Mouse (Mus musculus): ENCODE results near the gene Spem2.
"Not testable (repeated sequence)": the region's sequence is repeated elsewhere in the genome, so short reads cannot be mapped to it uniquely, and the experiment has no call there.

The Spem2 gene

DNA sequence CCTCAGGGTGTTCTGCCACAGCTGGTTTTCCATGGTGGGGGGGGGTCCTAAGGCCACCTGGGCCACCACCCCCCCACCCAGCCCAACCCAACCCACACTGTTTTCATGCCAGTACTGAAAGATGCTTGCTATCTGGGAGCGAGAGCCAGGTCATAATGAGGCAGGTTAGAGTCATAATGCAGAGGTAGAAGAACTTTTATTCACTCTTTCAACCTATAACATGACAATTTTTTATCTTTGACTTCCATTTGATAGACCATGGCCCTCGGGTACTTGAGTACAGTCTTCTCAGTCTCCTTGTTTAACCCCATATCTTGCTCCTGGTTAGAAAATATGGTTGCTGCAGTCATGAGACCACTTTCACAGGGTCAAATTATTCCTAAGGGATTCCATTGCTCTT is at the start of gene Spem2:
TSS of gene Spem2 (minus strand) at position 101 of the 400 bp plus-strand sequence.
- no peak for DNase-seq (ENCODE audit: low read depth)

DNA sequence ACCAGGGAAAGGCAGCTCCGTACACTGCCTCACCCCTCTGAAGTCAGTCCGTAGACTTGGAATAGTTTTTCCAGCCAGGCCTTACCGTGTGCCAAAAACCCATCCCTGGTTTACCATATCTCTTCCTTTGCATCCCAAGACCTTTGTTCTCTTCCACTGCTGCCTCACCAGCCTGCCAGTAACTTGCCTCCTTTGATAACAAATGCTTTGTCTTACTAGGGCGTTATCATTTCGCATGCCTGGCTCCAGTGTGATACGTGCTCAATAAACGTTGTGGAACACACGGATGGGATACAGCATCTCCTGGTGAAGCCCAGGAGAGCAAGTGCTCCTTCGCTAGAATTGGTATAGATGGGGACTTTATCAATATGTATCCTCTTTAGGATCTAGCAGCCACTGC is 49.1 kb upstream of the Spem2 start:
- no peak for DNase-seq (ENCODE audit: low read depth)

DNA sequence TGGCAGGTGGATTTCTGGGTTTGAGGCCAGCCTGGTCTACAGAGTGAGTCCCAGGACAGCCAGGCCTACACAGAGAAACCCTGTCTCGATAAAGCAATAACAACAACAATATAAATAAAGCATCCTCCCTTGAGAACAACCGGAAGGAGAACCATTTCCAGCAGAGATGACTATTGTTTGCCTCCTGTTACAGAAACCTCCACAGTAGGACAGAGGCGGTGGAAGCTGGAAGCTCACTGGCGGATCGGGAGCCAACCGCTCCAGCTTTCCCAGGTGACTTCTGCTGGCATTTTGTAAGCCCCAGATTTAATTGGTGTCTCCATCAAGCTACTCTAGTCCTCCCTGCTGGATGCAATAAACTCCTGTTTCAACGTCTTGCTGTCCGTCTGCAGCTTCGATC is 47.3 kb upstream of the Spem2 start:
- DNase-seq (ENCODE audit: low read depth), result no peak

DNA sequence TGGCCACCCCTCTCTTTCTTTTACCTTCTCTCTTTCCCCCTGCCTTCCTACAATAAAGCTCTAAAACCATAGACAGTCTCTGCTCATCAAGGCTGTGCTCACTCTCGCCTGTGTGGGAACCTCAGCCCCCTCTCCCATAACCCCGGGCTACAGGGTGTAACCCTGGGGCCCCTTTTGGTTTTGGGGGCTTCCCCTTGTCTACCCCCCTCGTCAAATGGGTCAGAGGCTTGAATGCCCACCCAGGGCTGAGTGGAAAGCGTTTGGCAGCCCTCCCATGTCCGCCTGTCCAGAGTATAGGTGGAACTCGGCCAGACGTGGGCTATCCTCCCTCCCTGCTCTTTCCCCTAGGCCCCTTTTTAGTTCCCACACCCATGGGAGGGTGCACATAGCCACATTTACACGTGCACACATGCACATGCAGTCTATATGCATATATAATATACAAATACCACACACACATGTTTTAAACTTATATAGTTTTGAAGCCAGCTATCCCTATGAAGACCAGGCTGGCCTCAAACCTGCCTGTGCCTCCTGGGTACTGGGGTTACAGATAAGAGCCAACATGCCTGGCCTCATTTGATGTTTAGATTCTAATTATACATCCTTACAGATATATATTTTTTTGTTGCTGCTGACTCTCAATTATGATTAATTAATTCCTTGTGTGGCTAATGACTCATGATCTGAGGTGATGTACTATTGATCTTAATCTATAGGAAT is 46.0 kb upstream of the Spem2 start:
- DNase-seq (ENCODE audit: low read depth), result no peak

DNA sequence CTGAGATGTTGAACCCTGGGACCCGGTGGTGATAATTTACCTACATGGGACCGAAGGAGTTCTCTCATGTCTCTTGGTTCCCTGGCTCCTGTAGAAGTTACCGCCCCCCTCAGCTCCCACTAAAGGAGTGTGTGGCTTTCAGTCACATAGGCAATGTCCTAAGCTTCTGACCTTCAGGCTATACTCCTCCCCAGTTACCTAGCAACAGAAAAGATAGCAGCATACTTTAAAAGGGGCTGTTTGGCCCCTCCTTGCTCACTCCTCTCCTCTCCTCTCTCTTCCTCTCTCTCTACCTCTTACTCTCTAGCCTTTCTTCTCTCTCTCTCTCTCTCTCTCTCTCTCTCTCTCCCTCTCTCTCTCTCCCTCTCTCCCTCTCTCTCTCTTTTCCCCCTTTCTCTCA is 45.5 kb upstream of the Spem2 start:
- not testable (repeated sequence) for DNase-seq (ENCODE audit: low read depth)

DNA sequence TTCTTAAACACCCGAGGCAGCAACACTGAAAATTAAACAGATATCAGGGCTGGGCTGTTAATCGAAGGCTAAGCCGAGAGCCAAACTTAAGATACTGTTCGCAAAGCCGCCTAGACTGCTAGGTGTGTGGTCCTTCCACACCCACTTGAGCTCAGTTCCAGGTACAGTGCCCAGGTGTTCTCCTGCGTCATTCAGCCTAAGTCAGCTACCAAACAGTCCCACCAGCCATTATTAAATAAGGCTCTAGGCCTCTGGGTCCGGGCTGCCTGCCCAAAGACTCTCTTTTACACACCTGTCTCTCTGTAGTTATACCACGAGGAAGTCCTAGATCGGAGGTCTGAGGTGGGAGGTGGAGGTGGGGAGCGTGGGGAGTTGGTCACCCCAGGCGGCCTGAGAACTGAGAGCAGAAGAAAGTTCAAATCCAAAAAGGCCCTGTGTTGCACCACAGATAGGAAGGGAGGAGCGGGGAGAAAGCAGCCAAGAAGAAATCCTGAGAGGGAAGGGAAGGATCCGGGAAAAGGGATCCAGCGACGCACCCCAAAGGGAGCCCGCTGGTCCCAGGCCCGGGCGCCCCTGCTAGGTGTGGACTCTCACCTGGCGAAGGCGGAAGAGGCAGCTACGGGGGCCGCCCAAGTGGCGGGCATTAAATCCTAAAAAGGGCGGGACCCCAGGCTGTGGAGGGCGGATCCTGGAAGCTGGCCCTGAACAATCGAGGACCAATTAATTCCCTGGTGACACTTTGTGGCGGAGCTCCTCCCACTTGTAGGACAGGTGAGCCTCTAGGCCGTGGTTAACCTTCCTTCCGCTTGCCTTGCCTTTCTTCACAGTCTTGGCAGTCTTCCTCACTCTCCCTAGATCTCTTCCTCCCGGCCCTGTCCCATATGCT is 40.1 kb upstream of the Spem2 start, which contains the start of gene Tnk1:
TSS of gene Tnk1 (minus strand) at position 618 of the 886 bp plus-strand sequence.
- no peak for DNase-seq (ENCODE audit: low read depth)

DNA sequence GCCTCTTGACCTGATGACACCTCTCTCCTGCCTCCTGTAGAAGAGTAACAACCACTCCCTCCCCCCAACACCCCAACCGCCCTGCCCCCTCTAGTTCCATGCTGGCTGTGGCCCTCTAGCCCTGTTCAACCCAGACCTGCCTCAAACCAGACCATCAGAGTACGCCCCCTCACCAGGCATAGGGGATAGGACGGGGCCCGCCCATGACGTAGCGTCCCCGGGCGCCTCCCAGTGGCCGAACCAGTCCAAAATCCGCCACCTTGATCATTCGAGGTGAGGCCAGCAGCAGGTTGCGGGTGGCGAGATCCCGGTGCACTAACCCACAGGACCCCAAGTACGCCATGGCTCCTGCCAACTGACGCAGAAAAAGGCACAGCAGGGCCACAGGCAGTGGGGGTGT is 37.1 kb upstream of the Spem2 start:
- DNase-seq (ENCODE audit: low read depth), result peak; percentile 54

DNA sequence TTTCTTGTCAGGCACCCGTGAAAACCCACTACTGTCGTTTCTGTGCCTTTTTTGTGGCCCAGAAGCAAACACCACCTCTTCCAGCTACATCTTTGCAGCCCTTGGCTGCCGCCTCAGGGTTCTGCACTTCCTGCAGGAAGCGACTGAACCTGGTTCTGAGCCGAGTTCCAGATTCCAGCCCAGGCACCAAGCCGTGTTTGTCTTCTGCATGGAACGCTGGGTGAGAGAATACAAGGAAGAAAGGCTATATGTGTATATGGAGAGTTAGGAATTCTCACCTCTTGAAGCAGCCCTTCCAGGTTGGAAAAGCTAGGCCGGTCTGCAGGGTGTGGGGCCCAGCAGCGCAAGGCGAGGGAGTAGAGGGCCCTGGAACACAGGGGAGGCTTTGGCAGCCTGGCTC is 36.4 kb upstream of the Spem2 start:
- peak; percentile 42 for DNase-seq (ENCODE audit: low read depth)

DNA sequence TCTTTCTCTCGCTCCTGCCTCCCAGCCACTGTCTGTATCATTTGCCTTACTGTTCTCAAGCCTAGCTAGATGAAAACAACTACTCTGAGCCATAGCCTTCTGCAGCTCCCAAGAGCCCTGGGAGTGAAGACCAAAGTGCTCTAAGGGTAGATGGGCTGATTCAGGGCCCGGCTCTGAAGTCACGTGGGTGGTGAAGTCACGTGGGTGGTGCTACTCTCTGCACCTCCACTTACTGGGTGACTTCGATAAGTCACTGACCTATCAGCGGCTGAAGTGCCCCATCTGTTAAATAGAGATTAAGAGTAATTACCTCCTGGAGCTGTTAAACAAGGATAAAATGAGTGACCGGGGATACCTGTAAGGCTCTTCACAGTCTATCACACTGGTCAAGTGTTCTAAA is 35.7 kb upstream of the Spem2 start:
- DNase-seq (ENCODE audit: low read depth), result peak; percentile 43

DNA sequence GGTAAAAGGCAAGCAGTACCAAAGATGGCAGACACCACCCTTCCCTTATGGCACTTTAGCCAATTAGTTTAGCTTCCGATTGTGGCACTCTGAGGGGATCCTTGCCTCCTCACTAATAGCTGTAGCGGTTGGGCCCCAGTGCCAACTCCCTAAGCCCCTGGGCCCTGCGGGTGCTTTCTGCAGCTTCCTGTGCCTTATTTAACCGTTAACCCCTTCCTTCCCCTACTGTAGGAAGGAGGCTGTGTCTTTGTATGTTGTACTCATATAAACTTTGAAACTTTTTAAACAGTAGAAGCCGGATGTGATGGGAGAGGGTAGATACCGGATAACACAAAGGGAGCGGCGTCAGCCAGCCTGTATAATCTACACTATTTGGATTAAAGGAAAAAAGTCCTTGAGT is 32.5 kb upstream of the Spem2 start:
- DNase-seq (ENCODE audit: low read depth), result peak; percentile 51

DNA sequence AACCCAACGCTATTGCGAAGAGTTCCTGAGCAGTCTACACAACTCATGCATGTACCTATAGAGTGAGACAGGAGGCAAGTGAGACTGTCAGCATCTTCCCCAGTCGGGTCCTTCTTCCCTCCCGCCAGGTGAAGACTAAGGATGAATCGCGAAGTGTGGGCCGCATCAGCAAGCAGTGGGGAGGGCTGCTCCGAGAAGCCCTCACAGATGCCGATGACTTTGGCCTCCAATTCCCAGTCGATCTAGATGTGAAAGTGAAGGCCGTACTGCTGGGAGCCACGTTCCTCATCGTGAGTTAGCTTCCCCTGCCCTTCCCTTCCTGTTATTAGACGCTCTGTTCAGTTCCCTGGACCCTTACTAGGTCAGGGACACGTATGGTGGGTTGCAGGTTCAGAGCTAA is 31.6 kb upstream of the Spem2 start:
- DNase-seq (ENCODE audit: low read depth), result no peak

DNA sequence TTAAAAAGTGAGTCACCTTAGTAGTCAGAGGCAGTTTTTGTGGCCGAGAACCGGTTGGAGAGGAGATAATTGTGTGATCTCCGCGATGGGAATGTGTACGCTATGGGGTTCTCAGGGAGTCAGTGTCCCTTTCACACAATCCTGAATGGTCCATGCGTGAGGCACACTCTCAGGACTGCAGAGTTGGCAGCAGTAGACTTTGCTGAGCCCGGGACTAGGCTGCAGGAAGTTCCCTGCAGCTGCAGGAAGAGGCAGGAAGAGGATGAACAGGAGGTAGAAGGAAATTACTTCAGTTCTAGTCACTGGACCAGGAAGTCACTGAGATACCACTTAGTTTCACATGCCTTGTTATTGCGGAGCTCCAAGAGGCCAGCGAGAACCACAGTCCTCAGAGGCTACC is 30.9 kb upstream of the Spem2 start:
- no peak for DNase-seq (ENCODE audit: low read depth)

DNA sequence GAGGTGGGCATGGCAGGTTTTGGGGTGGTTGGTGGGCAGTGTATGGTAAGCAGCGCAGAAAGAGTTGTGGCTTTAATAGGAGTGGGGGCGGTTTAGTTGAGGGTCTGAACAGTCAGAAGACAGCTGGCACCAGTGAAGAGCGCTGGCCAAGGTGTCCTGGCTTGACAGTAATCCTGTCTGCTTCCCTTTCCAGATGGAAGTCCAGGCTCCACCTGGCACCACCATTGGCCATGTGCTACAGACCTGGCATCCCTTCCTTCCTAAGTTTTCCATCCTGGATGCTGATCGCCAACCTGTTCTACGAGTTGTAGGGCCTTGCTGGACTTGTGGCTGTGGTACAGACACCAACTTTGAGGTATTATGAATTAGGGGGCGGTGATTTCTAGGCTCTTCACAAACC is 29.8 kb upstream of the Spem2 start:
- no peak for DNase-seq (ENCODE audit: low read depth)

DNA sequence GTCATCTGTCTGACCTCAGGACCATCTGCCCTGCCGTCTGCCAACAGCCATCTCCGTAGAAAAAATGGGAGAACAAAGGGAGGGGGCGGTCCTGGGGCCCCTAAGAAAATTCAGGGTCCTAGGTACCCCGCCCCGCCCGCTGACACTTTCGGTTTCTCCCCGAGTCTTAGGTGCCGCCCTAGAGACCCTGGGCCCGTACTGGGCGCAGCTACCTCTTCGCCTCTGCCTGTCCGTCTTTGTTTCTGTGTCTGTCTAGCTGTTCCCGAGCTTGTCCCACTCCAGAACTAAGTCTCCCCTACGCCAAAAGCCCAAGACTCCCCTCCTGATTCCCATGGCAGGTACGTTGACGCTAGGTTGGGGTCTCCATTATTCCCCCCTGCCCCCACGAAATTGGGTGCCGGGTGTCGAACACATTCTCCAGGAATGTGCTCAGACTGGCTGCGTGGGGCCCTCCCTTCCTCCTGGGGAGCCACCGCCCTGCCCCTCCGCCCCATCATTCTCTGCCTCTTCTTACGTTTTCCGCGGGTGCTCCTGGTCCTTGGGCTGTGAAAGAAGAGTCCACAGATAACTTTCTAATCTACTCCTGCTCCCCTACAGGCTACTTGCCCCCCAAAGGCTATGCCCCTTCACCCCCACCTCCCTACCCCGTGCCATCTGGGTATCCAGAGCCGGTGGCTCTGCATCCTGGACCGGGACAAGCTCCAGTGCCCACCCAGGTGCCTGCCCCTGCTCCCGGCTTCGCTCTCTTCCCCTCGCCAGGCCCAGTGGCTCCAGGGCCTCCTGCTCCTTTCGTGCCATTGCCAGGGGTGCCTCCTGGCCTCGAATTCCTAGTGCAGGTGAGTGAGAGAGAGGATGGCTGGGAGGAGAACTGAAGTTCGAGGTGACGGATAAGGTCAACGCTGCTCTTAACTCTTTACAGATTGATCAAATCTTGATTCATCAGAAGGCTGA is 28.7 kb upstream of the Spem2 start:
- DNase-seq (ENCODE audit: low read depth), result no peak

DNA sequence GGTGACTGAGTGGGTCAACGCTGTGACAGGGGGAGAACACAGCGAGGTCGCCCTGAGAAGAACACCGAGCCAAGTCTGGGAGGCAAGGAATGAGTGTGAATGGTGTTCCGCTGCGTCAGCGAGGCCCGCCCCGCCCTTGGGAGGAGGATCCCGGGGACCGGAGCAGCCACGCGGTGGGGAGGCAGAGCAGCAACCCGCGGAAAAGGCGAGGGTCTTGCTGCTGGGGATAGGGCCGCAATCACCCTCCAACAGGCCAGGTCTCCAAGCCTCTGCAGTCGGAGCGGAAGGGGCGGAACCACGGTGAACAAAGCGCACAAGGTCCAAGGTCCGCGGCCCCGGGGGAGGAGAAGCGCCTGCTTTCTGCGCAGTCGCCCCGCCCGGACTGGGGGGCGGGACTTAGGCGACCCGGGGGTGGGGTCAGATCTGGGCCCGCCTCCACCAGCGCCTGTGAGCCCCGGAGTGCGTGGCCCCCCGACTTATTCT is 28.0 kb upstream of the Spem2 start, which contains the start of gene Plscr3:
TSS of gene Plscr3 (plus strand) at position 179 of the 483 bp plus-strand sequence.
- DNase-seq (ENCODE audit: low read depth), result peak; percentile 88

DNA sequence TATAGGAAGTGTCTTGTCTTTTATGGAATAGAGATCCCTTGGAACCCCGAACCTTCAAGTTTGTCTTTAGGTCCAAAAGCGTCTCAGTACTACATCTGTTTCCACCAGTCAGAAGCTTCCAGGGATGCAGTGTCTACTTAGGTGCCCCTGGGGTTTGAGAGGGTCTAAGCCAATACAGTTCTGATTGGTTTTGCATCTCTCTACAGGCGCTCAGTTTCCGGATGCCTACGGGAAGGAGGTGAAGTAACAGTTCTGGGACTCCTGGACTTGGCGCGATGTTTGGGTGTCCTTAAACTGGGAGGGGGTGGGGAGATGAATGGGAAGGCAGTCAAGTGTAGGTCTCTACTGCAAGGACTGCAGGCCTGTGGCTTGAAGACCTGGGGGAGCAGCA is 20.4 kb upstream of the Spem2 start:
- DNase-seq (ENCODE audit: low read depth), result no peak

DNA sequence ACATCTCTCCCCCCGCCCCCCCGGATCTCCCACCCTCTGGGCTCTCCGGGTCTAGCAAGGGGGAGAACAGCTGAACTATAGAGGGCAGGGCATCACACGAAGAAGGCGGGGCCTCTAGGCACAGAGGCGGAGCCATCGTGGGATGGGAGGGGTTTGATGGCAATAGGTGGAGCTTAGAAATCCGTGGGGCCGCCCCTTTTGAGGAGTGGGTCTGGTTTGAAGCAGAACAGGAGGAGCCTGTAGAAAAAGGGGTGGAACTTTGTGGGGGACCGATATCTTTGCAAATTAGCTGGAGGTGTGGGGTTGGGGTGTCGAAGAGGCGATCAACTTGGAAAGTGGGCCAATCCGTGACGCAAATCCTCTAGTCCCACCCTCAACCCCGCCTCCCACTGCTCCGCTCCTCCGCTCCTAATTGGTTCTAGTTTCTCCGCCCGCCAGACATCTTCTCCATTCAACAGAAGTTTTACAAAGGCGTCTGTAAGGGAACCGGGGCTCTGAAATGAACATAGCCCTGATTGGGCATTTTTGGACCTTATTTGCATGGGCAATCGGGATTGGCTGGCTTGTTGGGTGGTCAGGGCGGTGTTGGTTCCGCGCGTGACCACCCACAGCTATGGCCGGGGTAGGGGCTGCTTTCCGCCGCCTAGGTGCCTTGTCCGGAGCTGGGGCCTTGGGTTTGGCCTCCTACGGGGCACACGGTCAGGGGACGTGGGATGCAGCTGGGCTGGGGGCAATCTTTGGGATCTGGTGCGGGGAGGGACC is 19.9 kb upstream of the Spem2 start, which contains the start of gene Tmem256:
TSS of gene Tmem256 (plus strand) at position 563 of the 762 bp plus-strand sequence.
- DNase-seq (ENCODE audit: low read depth), result peak; percentile 95

DNA sequence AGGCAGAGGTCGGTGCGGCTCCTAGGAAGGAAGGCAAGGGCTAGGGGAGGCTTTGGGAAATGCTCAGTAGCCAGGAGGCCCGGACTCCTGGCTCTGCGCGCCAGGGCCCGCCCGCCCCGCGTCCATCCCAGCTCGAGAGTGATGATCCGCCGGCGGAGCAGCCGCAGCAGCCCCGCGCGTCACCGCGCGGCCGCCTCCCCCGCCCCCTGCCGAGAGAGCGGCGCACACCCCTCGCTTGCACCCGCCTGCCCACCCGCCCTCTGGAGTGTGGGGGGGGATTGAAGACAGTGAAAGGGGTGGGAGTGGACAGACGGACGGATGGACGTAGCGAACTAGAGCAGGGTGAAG is 19.3 kb upstream of the Spem2 start, which contains the start of gene Nlgn2:
TSS of gene Nlgn2 (minus strand) at position 181 of the 348 bp plus-strand sequence.
- DNase-seq (ENCODE audit: low read depth), result no peak

DNA sequence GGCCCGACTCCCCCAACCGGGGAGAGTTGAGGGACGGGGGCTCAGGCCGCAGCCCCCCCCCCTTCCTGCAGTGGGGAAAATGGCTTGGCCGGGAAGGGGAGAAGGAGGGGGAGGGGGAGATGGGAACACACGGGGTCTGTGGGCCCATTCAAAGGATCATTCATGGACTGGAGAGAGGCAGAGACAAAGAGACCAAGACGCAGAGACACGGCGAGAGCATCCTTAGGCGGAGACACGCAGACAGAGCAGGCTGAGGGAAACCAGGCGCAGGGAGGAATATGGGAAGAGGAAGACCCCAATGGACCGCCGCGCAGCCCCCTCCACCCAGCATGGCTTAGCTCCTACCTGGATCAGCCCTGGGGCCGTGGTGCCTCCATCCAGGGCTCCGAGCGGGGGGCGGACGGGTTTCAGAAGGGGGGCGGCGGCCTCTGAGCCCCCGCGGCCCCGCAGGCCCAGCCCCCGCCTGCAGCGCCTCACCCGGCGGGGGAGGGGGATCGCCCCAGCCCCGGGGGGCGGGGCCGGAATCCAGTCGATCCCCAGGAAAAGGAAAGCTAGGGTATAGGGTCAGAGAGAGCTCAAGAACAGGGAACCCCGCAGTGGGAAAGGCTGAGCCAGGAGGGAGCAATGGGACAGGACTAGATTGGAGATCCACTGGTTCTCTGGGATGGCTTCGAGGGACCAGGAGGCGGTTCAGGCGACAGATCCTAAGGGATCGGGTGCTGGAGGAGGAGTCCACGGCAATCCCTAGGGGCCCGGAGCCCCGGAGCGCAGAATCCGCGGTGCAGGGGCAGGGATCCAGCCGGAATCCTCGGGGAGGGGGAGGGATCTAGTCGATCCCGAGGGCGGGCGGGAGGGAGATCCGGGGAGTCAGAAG is 18.7 kb upstream of the Spem2 start:
- peak; percentile 42 for DNase-seq (ENCODE audit: low read depth)

DNA sequence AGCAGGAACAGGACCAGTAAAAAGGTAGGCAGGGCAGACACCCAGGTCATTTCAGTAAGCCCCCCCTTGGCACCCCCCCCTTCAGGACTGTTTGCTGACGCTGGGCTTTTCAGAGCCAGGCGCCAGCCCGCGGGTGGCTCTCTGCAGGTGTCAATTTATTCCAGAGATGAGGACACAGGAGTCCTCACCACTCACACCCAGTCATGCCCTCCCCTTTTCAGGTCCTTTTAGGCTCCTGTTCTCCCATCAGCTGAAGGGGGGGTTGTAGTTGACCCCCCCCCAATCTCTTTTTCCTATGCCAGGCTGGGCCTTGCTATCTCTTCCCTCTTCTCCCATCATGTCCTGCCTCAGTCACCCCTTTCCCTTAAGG is 17.7 kb upstream of the Spem2 start:
- DNase-seq (ENCODE audit: low read depth), result no peak

All from naive thymus-derived CD4-positive, alpha-beta T cell, adult 2 months (primary cell).